Mouse (Mus musculus) liver, embryonic 18 days (tissue): Measurements from ENCODE around the gene Cldn34b1. TPM values are rescaled to one million over a fixed set of nuclear protein-coding genes. Genes with fewer than 3 reads are reported as not detected.

Experiments used
- polyA plus RNA-seq: library from polyadenylated mRNA; depleted of rRNA; stranded (reverse); fragments of >200 nt; gene quantifications from 2 replicates; pipeline ENCODE4 v1.2.3, GENCODE M21; 2012; rRNA removed

Cldn34b1 gene
- not detected in 2 replicates for polyA plus RNA-seq

DNA sequence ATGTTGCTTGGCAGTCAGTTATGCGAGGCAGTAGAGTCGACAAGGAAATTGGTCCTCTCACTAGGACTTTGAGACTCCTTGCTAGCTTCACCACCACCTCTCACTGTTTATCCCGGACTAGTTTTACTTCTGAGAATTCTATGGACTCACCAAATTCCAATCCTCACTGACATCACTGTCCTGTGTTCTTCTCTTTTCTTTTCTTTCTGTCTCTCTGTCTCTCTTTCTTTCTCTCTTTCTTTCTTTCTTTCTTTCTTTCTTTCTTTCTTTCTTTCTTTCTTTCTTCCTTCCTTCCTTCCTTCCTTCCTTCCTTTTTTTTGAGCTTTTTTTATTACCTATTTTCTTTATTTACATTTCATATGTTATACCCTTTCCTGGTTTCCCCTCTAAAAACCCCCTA, at the start of gene Cldn34b1:
Gene Cldn34b1 (minus strand): TSS at position 101 of the 400 bp plus-strand sequence.

DNA sequence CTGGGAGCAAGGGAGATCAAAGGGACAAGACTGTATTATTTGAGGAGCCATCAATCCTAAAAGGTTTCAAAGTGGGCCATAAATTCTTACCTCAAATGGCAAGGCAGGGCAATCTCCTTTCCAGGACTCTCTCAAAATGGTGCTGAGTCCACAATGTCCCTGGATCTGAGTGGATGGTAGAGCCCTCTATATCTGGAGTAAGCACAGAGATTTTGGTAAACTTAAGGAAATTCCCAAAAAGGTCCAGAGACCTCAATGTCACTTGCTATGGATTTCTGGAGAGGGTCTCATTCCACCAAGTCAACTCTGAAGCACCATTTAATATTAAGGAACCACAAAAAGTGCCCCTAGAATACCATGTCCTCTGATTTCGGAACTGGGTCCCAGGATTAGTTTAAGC, 45.8 kb upstream of the Cldn34b1 start, which contains the start of gene Magea6:
Gene Magea6 (minus strand): TSS at position 101 of the 400 bp plus-strand sequence.

Other genes starting within 250 kb of the Cldn34b1 start
- not detected in 2 replicates for gene Magea6, start 45.7 kb upstream of the Cldn34b1 start, polyA plus RNA-seq
- gene Magea3, start 59.2 kb upstream of the Cldn34b1 start, polyA plus RNA-seq, result not detected in 2 replicates
- not detected in 2 replicates for gene Magea8, start 105.6 kb upstream of the Cldn34b1 start, polyA plus RNA-seq
- not detected in 2 replicates for gene Magea5, start 172.9 kb upstream of the Cldn34b1 start, polyA plus RNA-seq
- gene Magea1, start 199.5 kb upstream of the Cldn34b1 start, polyA plus RNA-seq, result not detected in 2 replicates
- gene Magea2, start 203.4 kb upstream of the Cldn34b1 start, polyA plus RNA-seq, result not detected in 2 replicates
- gene Cldn34b2, start 238.1 kb upstream of the Cldn34b1 start, polyA plus RNA-seq, result not detected in 2 replicates